Mouse (Mus musculus): Measurements from ENCODE around the gene Anapc4. TPM values are rescaled to one million over a fixed set of nuclear protein-coding genes. Genes with fewer than 3 reads are reported as not detected.
A peak's percentile ranks its signal among the peaks of the same experiment; 100 is the strongest.

The Anapc4 gene
- polyA plus RNA-seq, 1 experiment from 2014 or later: 133 TPM

DNA sequence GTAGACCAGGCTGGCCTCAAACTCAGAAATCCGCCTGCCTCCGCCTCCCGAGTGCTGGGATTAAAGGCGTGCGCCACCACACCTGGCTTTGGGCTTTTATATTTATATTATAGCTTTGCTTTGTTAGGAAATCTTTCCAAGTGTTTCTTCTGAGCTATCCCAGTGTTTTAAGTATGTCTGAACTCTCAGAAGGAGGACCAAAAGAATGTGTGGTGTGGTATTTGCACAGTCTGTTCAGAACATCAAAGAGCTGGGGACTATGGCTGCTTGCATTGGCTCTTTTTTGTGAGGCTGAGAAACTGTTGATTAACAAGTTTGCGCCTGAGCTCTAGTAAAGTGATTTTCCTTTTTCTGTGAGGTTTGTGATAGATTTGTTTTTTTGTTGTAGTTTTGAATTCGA lies 10.5 kb downstream of the Anapc4 start:
- H3K27me3 ChIP-seq (ENCODE audit: control insufficient read depth, insufficient read depth, low read length): no peaks in the 10 kb centered on the region
- 96% methylated on average over 7 of the region's 7 CpGs for WGBS
- no peak for DNase-seq (ENCODE audit: low spot score)
- no peak for ATAC-seq (ENCODE audit: insufficient number of reproducible peaks, low FRiP score, low TSS enrichment, low read depth)
- no peak overlapping the region for H3K4me2 ChIP-seq (ENCODE audit: low read depth, severe bottlenecking)
- no peaks in the 10 kb centered on the region for H3K4me1 ChIP-seq (ENCODE audit: control insufficient read depth, insufficient read depth, low read length)
- H3K9ac ChIP-seq (ENCODE audit: low read length): no peak overlapping the region
- H3K36me3 ChIP-seq (ENCODE audit: control insufficient read depth, insufficient read depth, low read length): peaks cover 2% of the 10 kb centered on the region; the same call in 1 of the 2 replicates
- no peak overlapping the region for H3K4me3 ChIP-seq (ENCODE audit: low read depth, low read length)
- H3K27ac ChIP-seq (replicated peaks; ENCODE audit: low read depth, low read length): no peak overlapping the region
- no peaks in the 10 kb centered on the region for H3K9me3 ChIP-seq (ENCODE audit: control insufficient read depth, low read length)

DNA sequence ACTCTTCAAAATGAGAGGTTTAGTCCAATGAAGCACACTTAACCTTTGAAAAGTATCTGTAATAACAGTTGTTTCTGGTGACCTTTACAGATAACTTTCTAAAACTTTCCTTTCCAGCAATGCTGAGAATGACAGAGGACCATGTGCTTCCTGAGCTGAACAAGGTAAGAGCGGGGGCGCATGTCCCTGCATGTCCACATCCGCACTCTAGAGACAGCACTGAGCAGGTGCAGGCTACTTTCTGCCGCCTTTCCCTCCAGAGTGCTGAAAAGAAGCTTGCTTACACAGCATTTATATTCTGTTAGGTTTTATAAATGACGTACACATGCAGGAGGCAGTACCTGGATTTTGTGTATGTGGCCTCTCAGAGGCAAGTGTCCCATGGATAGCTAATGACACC lies 21.9 kb downstream of the Anapc4 start:
- H3K4me1 ChIP-seq (ENCODE audit: control insufficient read depth, insufficient read depth, low read length): no peaks in the 10 kb centered on the region
- no peak for DNase-seq (ENCODE audit: low spot score)
- no peak overlapping the region for H3K4me2 ChIP-seq (ENCODE audit: low read depth, severe bottlenecking)
- no peak overlapping the region for H3K27ac ChIP-seq (replicated peaks; ENCODE audit: low read depth, low read length)
- H3K27me3 ChIP-seq (ENCODE audit: control insufficient read depth, insufficient read depth, low read length): no peaks in the 10 kb centered on the region
- no peak overlapping the region for H3K9ac ChIP-seq (ENCODE audit: low read length)
- ATAC-seq (ENCODE audit: insufficient number of reproducible peaks, low FRiP score, low TSS enrichment, low read depth): no peak
- H3K9me3 ChIP-seq (ENCODE audit: control insufficient read depth, low read length): no peaks in the 10 kb centered on the region
- WGBS: 84% methylated on average over 5 of the region's 5 CpGs
- no peak overlapping the region for H3K4me3 ChIP-seq (ENCODE audit: low read depth, low read length)
- H3K36me3 ChIP-seq (ENCODE audit: control insufficient read depth, insufficient read depth, low read length): peaks cover 15% of the 10 kb centered on the region

DNA sequence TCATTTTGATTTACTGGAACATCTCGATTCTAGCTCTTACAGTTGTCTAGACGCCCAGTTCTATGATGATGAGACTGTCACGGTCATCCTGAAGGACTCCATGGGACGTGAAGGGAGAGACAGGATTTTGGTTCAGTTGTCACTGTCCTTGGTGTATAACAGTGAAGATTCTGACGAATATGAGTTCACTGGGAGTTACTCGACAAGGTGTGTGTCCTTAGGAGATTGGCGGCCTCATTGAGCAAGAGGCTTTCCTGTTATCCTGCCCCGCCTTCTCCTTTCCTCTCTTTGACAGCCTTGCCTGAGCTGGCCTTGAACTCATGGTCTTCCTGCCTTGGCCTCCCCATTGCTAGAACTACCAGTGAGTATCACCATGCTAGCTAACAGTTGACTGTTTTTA lies 30.6 kb downstream of the Anapc4 start:
- DNase-seq (ENCODE audit: low spot score): no peak
- H3K36me3 ChIP-seq (ENCODE audit: control insufficient read depth, insufficient read depth, low read length): peaks cover 18% of the 10 kb centered on the region
- H3K27ac ChIP-seq (replicated peaks; ENCODE audit: low read depth, low read length): no peak overlapping the region
- no peak overlapping the region for H3K4me3 ChIP-seq (ENCODE audit: low read depth, low read length)
- ATAC-seq (ENCODE audit: insufficient number of reproducible peaks, low FRiP score, low TSS enrichment, low read depth): no peak
- no peaks in the 10 kb centered on the region for H3K9me3 ChIP-seq (ENCODE audit: control insufficient read depth, low read length)
- no peak overlapping the region for H3K9ac ChIP-seq (ENCODE audit: low read length)
- no peaks in the 10 kb centered on the region for H3K27me3 ChIP-seq (ENCODE audit: control insufficient read depth, insufficient read depth, low read length)
- H3K4me1 ChIP-seq (ENCODE audit: control insufficient read depth, insufficient read depth, low read length): no peaks in the 10 kb centered on the region
- no peak overlapping the region for H3K4me2 ChIP-seq (ENCODE audit: low read depth, severe bottlenecking)
- 93% methylated on average over 8 of the region's 8 CpGs for WGBS

DNA sequence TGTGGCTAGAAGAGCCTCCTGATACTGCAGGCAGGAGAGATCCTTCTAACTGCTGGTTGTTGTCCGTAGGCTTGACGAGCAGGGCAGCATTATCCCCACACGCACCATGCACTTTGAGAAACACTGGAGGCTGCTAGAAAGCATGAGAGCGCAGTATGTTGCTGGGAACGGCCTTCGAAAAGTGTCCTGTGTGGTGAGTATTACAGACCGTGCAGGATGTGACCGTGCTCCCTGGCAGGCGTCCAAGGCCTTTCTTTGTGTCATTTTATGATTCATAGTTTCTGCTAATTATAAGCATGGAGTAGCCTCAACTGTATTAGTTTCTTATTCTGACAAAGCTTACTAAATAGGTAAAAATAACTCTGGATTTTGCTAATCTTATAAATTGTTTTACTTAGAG lies 32.0 kb downstream of the Anapc4 start:
- H3K4me2 ChIP-seq (ENCODE audit: low read depth, severe bottlenecking): no peak overlapping the region
- peaks cover 13% of the 10 kb centered on the region for H3K36me3 ChIP-seq (ENCODE audit: control insufficient read depth, insufficient read depth, low read length)
- 93% methylated on average over 9 of the region's 9 CpGs for WGBS
- H3K4me3 ChIP-seq (ENCODE audit: low read depth, low read length): no peak overlapping the region
- no peaks in the 10 kb centered on the region for H3K4me1 ChIP-seq (ENCODE audit: control insufficient read depth, insufficient read depth, low read length)
- no peak overlapping the region for H3K27ac ChIP-seq (replicated peaks; ENCODE audit: low read depth, low read length)
- no peaks in the 10 kb centered on the region for H3K27me3 ChIP-seq (ENCODE audit: control insufficient read depth, insufficient read depth, low read length)
- DNase-seq (ENCODE audit: low spot score): no peak
- H3K9me3 ChIP-seq (ENCODE audit: control insufficient read depth, low read length): no peaks in the 10 kb centered on the region
- ATAC-seq (ENCODE audit: insufficient number of reproducible peaks, low FRiP score, low TSS enrichment, low read depth): no peak
- no peak overlapping the region for H3K9ac ChIP-seq (ENCODE audit: low read length)

DNA sequence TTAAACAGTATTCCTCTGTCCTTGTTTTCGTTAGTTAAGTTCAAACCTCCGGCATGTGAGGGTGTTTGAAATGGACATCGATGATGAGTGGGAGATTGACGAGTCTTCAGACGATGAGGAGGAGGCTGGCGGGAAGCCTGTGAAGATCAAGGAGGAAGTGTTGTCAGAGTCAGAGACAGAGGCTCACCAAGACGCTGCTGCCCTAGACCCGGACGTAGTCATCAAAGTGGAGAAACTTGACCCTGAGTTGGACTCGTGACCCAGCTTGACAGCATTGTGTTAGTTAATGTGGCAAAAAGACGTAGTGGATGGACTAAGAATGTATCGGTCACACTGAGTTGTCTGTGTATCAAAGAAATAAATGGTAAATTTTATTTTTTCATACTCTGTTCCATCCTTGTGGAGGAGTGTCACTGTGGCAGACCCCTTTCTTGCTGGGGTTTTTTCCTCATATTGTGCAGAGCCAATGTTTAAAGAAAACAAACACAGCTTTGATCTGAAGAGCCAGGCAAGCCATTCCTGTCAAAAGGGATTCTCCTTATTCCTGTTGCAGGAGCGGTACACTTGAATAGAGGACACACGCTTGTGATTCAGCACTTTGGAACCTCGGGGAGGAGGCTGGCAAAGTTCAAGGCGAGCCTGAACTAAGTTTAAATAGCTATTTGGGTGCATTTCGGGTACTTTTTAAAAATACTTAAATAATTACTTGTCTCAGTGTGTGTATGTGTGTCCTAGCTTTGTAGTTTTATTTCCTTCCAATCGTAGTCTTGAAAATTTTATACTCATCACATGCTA lies 32.7 kb downstream of the Anapc4 start:
- Histone ChIP-seq H3K36me3 (ENCODE audit: control insufficient read depth, insufficient read depth, low read length) (peaks cover 13% of the 10 kb centered on the region), H3K9ac (ENCODE audit: low read length) (no peak overlapping the region), H3K9me3 (ENCODE audit: control insufficient read depth, low read length) (no peaks in the 10 kb centered on the region), H3K27ac (replicated peaks; ENCODE audit: low read depth, low read length) (no peak overlapping the region), H3K4me3 (ENCODE audit: low read depth, low read length) (no peak overlapping the region), H3K27me3 (ENCODE audit: control insufficient read depth, insufficient read depth, low read length) (no peaks in the 10 kb centered on the region), H3K4me2 (ENCODE audit: low read depth, severe bottlenecking) (no peak overlapping the region), H3K4me1 (ENCODE audit: control insufficient read depth, insufficient read depth, low read length) (no peaks in the 10 kb centered on the region)
- DNase-seq (ENCODE audit: low spot score) (no peak), ATAC-seq (ENCODE audit: insufficient number of reproducible peaks, low FRiP score, low TSS enrichment, low read depth) (no peak)
- 90% methylated on average over 18 of the region's 18 CpGs for WGBS

DNA sequence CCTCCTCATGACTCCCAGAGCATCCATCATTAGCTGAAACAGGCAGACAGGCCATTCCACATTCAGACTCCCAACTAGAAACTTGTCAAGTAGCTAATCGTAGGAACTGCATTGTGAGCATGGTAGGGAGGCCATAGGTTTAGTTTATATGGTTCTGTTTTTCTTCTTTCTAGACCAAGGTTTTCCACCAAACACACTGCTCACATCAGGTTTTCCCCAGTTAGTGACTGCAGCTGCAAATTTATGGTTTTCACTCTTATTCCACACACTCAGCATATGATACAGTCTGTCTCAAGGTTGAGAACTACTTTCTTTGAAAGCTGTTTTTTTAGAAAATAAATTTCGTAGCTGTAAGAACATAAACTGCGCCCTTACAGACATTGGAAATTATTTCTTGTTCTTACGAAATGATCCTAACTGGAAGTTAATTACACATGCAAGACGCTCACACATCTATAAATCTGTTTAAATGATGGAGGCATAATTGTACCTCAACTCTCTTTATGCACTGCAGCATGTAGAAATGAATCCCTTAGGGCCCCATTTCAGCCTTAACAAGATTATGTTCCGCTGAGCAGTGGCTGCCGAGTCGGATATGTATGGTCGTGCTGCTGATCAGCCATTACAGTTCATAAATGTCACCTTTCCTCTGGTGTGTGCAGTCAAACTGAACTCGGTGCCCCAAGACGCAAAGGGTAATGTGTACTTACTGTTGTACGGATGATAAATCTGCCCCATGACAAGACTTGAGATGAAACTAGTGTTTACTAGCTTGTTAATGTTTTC lies 35.3 kb downstream of the Anapc4 start:
- no peak for DNase-seq (ENCODE audit: low spot score)
- H3K4me3 ChIP-seq (ENCODE audit: low read depth, low read length): no peak overlapping the region
- H3K36me3 ChIP-seq (ENCODE audit: control insufficient read depth, insufficient read depth, low read length): peaks cover 11% of the 10 kb centered on the region
- 69% methylated on average over 12 of the region's 12 CpGs for WGBS
- no peaks in the 10 kb centered on the region for H3K27me3 ChIP-seq (ENCODE audit: control insufficient read depth, insufficient read depth, low read length)
- ATAC-seq (ENCODE audit: insufficient number of reproducible peaks, low FRiP score, low TSS enrichment, low read depth): no peak
- H3K9ac ChIP-seq (ENCODE audit: low read length): no peak overlapping the region
- H3K4me2 ChIP-seq (ENCODE audit: low read depth, severe bottlenecking): no peak overlapping the region
- H3K4me1 ChIP-seq (ENCODE audit: control insufficient read depth, insufficient read depth, low read length): no peaks in the 10 kb centered on the region
- H3K9me3 ChIP-seq (ENCODE audit: control insufficient read depth, low read length): no peaks in the 10 kb centered on the region
- H3K27ac ChIP-seq (replicated peaks; ENCODE audit: low read depth, low read length): 0 out of 2 replicates have a peak overlapping the region, but pooled peaks have one; percentile 8

DNA sequence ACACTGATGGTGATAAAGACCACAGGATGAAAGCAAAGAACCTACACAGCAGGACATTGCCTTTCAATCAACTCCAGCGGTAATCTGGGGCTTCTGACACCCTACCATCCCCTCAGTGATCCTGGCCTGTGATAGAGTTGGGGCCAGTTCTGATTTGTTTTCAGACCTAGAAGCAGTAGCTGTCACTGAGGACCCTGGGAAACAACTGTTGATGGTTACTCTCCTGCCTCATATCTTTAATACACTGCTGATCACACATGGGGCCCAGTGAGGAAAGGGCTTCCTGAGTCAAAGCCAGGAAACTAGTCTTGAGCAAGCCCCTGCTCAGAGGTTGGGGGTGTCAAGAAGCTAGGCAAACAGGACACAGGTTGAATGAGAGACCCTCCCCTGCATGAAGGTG lies 37.6 kb downstream of the Anapc4 start:
- ATAC-seq (ENCODE audit: insufficient number of reproducible peaks, low FRiP score, low TSS enrichment, low read depth): no peak

DNA sequence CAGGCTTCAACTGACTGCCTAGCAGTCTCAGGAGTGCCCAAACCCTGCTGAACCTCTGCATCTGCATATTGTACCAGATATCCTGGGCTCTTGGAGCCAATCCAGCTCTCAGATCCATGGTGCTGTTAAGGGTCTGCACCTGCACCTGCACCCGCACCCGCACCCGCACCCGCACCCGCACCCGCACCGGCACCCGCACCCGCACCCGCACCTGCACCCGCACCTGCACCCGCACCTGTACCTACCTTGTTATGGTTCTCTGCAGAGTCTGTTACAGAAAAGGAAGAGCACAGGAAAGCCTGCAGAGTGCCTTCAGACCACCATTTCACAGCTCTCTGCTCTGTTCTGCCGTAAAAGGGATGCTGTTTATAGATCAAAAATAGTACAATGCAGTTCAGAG lies 38.2 kb downstream of the Anapc4 start:
- 94% methylated on average over 13 of the region's 13 CpGs for WGBS
- ATAC-seq (ENCODE audit: insufficient number of reproducible peaks, low FRiP score, low TSS enrichment, low read depth) (no peak), DNase-seq (ENCODE audit: low spot score) (no peak)
- no peaks in the 10 kb centered on the region for H3K9me3 ChIP-seq (ENCODE audit: control insufficient read depth, low read length)
- no peaks in the 10 kb centered on the region for H3K27me3 ChIP-seq (ENCODE audit: control insufficient read depth, insufficient read depth, low read length)
- no peak overlapping the region for H3K27ac ChIP-seq (replicated peaks; ENCODE audit: low read depth, low read length)
- no peak overlapping the region for H3K9ac ChIP-seq (ENCODE audit: low read length)
- peaks cover 6% of the 10 kb centered on the region for H3K36me3 ChIP-seq (ENCODE audit: control insufficient read depth, insufficient read depth, low read length)
- no peaks in the 10 kb centered on the region for H3K4me1 ChIP-seq (ENCODE audit: control insufficient read depth, insufficient read depth, low read length)
- no peak overlapping the region for H3K4me3 ChIP-seq (ENCODE audit: low read depth, low read length)
- H3K4me2 ChIP-seq (ENCODE audit: low read depth, severe bottlenecking): no peak overlapping the region

More for the DNA sequence above, 37.6 kb downstream of the Anapc4 start:
- no peak for DNase-seq (ENCODE audit: low spot score)
- Histone ChIP-seq H3K36me3 (ENCODE audit: control insufficient read depth, insufficient read depth, low read length) (peaks cover 8% of the 10 kb centered on the region), H3K9me3 (ENCODE audit: control insufficient read depth, low read length) (no peaks in the 10 kb centered on the region), H3K4me3 (ENCODE audit: low read depth, low read length) (no peak overlapping the region), H3K4me1 (ENCODE audit: control insufficient read depth, insufficient read depth, low read length) (no peaks in the 10 kb centered on the region), H3K27ac (replicated peaks; ENCODE audit: low read depth, low read length) (no peak overlapping the region), H3K9ac (ENCODE audit: low read length) (no peak overlapping the region), H3K27me3 (ENCODE audit: control insufficient read depth, insufficient read depth, low read length) (no peaks in the 10 kb centered on the region), H3K4me2 (ENCODE audit: low read depth, severe bottlenecking) (no peak overlapping the region)
- 0% methylated on average over 1 of the region's 1 CpGs for WGBS
